Mouse (Mus musculus) ovary, postnatal 36 days (tissue): ENCODE data around the gene Snx27.

Experiments
- DNase-seq: peaks from one replicate; pipeline ENCODE4 v3.0.0; 2022; ENCODE audit warnings: low spot score, mixed read lengths

The Snx27 gene

GRCm38 (mm10) chr3:94476301-94477035, 106.0 kb downstream of the Snx27 start:
- DNase-seq, result no peak

GRCm38 (mm10) chr3:94473567-94474232, 108.8 kb downstream of the Snx27 start:
- DNase-seq, result no peak

GRCm38 (mm10) chr3:94473115-94473505, 109.4 kb downstream of the Snx27 start:
- no peak for DNase-seq

- DNase-seq, result peak; percentile 36
Observed at GRCm38 (mm10) chr3:94472447-94473114, 109.9 kb downstream of the Snx27 start.

- no peak for DNase-seq
Observed at GRCm38 (mm10) chr3:94468931-94469330, 113.6 kb downstream of the Snx27 start.

GRCm38 (mm10) chr3:94465632-94466430, 116.7 kb downstream of the Snx27 start:
- no peak for DNase-seq

GRCm38 (mm10) chr3:94463926-94464578, 118.5 kb downstream of the Snx27 start:
- DNase-seq, result no peak

- DNase-seq, result no peak
Observed at GRCm38 (mm10) chr3:94459834-94460233, 122.7 kb downstream of the Snx27 start.

GRCm38 (mm10) chr3:94457055-94457454, 125.5 kb downstream of the Snx27 start:
- DNase-seq, result no peak

- DNase-seq, result peak; percentile 75
Observed at GRCm38 (mm10) chr3:94456529-94457000, 126.0 kb downstream of the Snx27 start.

- DNase-seq, result no peak
Observed at GRCm38 (mm10) chr3:94449377-94449776, 133.1 kb downstream of the Snx27 start.
